Mouse (Mus musculus) bone marrow, adult 2 months (tissue): ENCODE data around the gene Gm2897. TPM values are rescaled to one million over a fixed set of nuclear protein-coding genes. Genes with fewer than 3 reads are reported as not detected.
"Not testable (repeated sequence)": the region's sequence is repeated elsewhere in the genome, so short reads cannot be mapped to it uniquely, and the experiment has no call there.

Experiments used
- H3K27ac ChIP-seq: fragments of 200-500 bp; 2 replicates; pipeline ENCODE4 v1.5.1; 2012; ENCODE audit warnings: low read depth, mild to moderate bottlenecking, control low read depth, inconsistent platforms, low read length; ENCODE audit not compliant: control insufficient read depth, poor library complexity, insufficient read depth
- H3K4me1 ChIP-seq: fragments of 200-500 bp; 2 replicates; pipeline ENCODE4 v1.6.1; 2011; ENCODE audit warnings: low read length; ENCODE audit not compliant: control insufficient read depth, insufficient read depth
- H3K4me3 ChIP-seq: fragments of 200-500 bp; replicated peaks from 2 replicates; pipeline ENCODE3; 2011; ENCODE audit warnings: mild to moderate bottlenecking, low read depth, low read length, control low read depth; ENCODE audit not compliant: control insufficient read depth
- WGBS: fragments of 180-500 bp; shearing (Covaris S2); methylation state at CpG from one replicate; pipeline ENCODE4 v1.1.7; 2018; 5-methylcytosine and 5-hydroxymethylcytosine counted together
- polyA plus RNA-seq: library from polyadenylated mRNA; stranded (reverse); fragments of >200 nt; gene quantifications from 2 replicates; pipeline ENCODE4 v1.2.4, GENCODE M21; 2011; ENCODE audit warnings: low replicate concordance; ENCODE audit not compliant: missing spikeins, insufficient read depth, insufficient read length

Gene Gm2897
- not detected in 2 replicates for polyA plus RNA-seq

DNA sequence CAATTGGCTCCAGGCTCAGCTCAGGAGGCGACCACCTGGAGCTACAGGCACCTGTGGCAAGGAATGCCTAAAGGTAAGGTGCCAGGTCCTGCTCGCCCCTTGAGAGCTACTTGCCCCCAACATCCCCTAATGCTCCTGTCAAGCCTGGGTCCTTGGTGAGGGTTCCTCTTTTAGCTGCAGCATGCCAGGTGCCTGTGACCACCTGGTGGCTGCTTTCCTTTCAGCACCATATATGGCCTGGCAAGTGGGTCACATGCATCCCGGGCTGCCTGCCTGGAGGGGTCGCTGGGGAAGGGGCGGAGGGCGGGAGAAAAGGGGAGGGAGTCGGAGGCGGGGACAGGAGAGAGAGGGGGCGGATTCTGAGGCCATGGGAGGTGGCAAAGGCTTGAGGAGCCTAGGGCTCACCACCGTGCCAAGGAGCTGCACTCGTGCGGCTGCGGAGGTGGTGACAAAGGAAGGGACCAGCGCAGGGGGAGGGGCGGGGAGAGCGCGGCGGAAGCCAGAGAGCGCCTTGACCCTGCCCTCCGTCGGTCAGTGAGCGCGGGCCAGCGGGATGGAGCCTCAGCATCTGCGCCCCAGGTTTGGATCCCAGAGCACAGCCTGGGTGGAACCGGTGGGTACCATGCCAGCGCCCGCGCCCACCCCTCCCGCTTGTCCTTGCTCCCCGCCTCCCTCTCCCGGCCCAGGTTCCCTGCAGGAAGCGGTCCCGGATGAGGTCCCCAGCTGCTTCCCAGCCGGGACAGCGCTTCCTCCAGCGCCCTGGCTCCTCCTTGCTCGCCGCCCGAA lies at the start of gene Gm2897:
Gene Gm2897, plus strand, starts transcription at position 559 of the 786 bp plus-strand sequence.
- not testable (repeated sequence) for H3K27ac ChIP-seq, H3K4me3 ChIP-seq, H3K4me1 ChIP-seq
- WGBS: 2% methylated on average over 37 of the region's 40 CpGs

DNA sequence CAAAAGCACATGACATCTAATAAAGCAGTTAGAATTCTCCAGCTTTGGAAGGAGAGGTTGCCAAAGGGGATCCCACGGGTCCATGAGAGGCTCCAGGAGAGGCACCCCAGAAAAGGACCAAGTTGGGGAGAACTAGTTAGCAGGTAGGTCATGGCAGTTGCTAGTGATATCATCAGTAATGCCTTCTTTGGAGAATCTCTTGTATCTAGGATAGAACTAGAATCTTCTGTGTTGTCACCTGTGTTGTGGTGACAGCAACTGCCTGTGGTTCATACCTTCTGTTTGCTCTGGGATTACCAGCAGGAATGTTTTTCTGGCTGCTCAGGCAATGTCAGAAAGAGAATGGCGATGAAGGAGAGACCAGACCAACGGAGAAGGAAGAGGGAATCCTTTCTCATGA lies 19.4 kb upstream of the Gm2897 start, which contains the start of gene Gm2888:
Gene Gm2888, plus strand, starts transcription at position 301 of the 400 bp plus-strand sequence.
- H3K4me3 ChIP-seq, H3K27ac ChIP-seq, H3K4me1 ChIP-seq: not testable (repeated sequence)
- WGBS: 65% methylated on average over 3 of the region's 3 CpGs

DNA sequence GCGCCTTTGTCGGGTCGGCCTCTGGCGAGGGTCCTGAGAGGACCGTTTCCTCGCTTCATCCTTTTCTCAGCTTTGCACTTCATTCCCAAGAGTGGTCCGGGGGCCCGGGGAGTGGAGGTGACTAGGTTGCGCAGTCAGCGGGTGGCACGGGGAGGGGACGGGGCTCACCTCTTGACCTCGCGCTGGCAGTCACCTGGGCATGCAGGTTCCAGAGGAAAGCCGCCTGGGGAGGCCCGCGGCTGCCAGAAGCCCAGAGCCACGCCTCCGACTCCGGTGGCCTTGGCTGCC lies 372 bp downstream of the Gm2897 start:
- not testable (repeated sequence) for H3K4me1 ChIP-seq, H3K4me3 ChIP-seq, H3K27ac ChIP-seq
- WGBS: 4% methylated on average over 19 of the region's 20 CpGs

DNA sequence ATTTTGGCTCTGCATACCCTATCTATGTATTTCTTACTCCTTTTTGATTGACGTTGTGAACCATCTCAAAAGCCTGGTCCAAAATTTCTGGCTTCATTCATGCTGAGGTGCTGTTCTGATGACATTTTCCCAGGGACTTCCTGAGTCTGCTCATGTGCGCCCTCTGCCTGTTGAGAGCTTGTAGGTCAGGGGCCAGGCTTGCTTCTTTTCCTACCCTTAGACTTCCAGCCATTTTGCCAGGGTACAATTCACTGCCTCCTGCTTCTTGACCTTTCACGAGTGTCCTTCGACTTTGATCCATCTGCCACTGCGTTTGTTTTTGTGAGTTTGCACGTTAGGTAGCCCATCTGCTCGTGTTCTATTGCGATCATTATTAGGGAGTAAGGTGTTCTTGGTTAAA lies 1.0 kb downstream of the Gm2897 start:
- H3K4me1 ChIP-seq, H3K27ac ChIP-seq, H3K4me3 ChIP-seq: not testable (repeated sequence)
- 4% methylated on average over 6 of the region's 8 CpGs for WGBS

DNA sequence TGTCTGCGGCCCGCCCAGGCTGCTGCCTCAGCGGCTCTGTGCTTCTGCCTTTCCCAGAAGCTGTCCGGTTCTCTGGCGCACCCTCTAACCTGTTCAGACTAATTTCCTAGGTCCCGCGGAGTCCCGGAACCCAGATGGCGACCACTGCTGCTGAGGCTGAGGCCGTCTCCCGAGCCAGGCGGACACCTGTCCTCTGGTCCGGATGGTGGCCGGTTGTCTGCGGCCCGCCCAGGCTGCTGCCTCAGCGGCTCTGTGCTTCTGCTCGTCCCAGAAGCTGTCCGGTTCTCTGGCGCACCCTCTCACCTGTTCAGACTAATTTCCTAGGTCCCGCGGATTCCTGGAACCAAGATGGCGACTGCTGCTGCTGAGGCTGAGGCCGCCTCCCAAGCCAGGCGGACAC lies 67.0 kb downstream of the Gm2897 start:
- WGBS: 91% methylated on average over 24 of the region's 25 CpGs
- not testable (repeated sequence) for H3K27ac ChIP-seq, H3K4me3 ChIP-seq, H3K4me1 ChIP-seq

Other genes starting within 250 kb of the Gm2897 start
- gene Gm2888, start 19.3 kb upstream of the Gm2897 start, polyA plus RNA-seq: not detected in 2 replicates
- not detected in 2 replicates for gene Gm10340, start 84.7 kb downstream of the Gm2897 start, polyA plus RNA-seq
- not detected in 2 replicates for gene Gm5795, start 139.0 kb downstream of the Gm2897 start, polyA plus RNA-seq
- not detected in 2 replicates for gene D830030K20Rik, start 159.2 kb downstream of the Gm2897 start, polyA plus RNA-seq